Mouse (Mus musculus): Measurements from ENCODE around the gene Crocc2. TPM values are rescaled to one million over a fixed set of nuclear protein-coding genes. Genes with fewer than 3 reads are reported as not detected.

Crocc2 gene
- polyA plus RNA-seq, 1 experiment from 2014 or later, result 0.15 TPM

DNA sequence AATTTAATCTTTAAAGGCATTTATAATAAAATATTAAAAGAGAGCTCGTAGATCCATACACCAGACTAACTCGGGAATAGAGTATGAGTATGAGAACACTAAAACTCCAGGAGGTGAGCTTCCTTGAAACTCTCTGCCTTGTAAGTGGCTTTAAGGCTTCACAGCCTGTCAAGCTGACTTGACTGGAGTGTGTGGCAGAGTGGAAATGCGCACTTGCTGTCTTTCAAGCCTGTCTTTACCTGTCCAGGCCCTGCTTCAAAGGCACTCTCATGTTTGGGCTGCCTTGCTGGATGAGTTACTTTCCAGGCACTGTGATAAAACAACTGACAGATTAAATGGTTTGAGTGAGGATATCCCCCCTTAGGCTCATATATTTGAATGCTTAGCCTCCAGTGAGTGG is 29.4 kb downstream of the Crocc2 start:
- ATAC-seq (ENCODE audit: insufficient read depth, low FRiP score, low TSS enrichment), result no peak
- H3K4me3 ChIP-seq (ENCODE audit: low read depth, low read length), result no peak overlapping the region

DNA sequence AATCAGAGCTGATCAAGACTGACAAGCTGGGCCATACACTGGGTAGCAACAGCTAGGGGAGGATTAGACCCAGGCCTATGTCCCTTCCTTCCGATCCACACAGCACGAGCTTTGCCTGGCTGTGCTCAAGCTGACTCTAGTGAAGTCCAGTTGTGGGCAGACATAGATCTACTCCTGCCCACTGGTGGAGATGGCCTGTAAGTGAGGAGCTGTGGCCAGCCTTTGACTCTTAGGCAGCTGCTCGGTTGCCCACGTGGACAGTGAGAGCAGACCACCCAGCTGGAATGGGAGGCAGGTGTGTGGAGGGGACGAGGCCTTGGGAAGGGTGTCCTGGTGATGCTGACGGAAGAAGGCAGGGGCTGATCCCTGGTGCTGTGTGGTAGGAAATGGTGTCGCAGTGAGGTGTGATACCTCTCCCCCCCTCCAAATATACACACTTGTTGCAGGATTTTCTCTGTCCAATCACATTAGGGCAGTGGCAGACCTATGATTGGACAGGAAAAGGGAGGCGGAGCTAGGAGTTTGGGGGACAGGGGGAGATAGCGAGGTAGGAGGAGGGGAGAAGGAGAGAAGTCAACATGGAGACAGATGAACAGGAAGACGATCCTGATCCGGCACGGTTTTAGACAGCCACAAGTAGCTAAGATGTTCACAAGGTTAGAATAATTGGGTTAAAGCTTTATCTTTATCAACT is 37.9 kb downstream of the Crocc2 start:
- ATAC-seq (ENCODE audit: insufficient read depth, low FRiP score, low TSS enrichment) (no peak), DNase-seq (ENCODE audit: low spot score) (no peak)
- Histone ChIP-seq H3K27me3 (ENCODE audit: control insufficient read depth, insufficient read depth, low read length) (no peaks in the 10 kb centered on the region), H3K4me2 (ENCODE audit: low read depth) (no peak overlapping the region), H3K9me3 (ENCODE audit: control insufficient read depth, low read length) (no peaks in the 10 kb centered on the region), H3K9ac (ENCODE audit: low read length) (no peak overlapping the region), H3K4me3 (ENCODE audit: low read depth, low read length) (no peak overlapping the region), H3K27ac (ENCODE audit: low read depth, low read length) (no peak overlapping the region), H3K36me3 (ENCODE audit: control insufficient read depth, insufficient read depth, low read length) (no peaks in the 10 kb centered on the region), H3K4me1 (ENCODE audit: control insufficient read depth, insufficient read depth, low read length) (no peaks in the 10 kb centered on the region)
- 65% methylated on average over 12 of the region's 12 CpGs for WGBS

More for the DNA sequence above, 29.4 kb downstream of the Crocc2 start:
- H3K9ac ChIP-seq (ENCODE audit: low read length), result no peak overlapping the region
- H3K4me2 ChIP-seq (ENCODE audit: low read depth), result no peak overlapping the region
- H3K4me1 ChIP-seq (ENCODE audit: control insufficient read depth, insufficient read depth, low read length), result no peaks in the 10 kb centered on the region
- WGBS, result 82% methylated on average over 3 of the region's 3 CpGs
- no peaks in the 10 kb centered on the region; the same call in 1 of the 2 replicates for H3K9me3 ChIP-seq (ENCODE audit: control insufficient read depth, low read length)
- H3K36me3 ChIP-seq (ENCODE audit: control insufficient read depth, insufficient read depth, low read length), result no peaks in the 10 kb centered on the region
- H3K27ac ChIP-seq (ENCODE audit: low read depth, low read length), result no peak overlapping the region
- H3K27me3 ChIP-seq (ENCODE audit: control insufficient read depth, insufficient read depth, low read length), result no peaks in the 10 kb centered on the region
- DNase-seq (ENCODE audit: low spot score), result no peak

DNA sequence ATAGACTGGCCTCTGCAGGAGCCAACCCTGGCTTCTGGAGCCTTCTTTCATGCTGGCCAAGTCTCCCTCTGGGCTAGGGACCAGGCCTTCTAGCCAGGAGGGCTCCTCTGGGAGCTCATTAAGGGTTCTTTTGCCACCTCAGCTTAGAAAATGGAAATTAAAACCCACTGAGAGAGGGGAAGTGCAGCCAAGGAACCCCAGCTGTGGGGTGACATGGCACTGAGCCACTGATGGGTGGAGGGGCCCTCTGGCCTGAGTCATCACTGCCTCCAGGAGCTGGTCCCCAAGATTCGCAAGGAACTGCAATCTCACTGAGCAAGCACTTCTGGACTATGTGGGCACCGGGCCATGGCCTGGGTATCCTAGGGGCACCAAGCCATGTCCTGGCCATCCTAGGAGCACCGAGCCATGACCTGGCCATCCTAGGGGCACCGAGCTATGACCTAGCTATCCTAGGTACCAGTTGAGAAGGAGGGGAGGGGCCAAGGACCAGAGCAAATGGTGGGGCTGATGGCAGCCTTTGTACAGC is 39.1 kb downstream of the Crocc2 start:
- WGBS, result 88% methylated on average over 4 of the region's 4 CpGs
- no peak overlapping the region for H3K4me2 ChIP-seq (ENCODE audit: low read depth)
- DNase-seq (ENCODE audit: low spot score), result no peak

DNA sequence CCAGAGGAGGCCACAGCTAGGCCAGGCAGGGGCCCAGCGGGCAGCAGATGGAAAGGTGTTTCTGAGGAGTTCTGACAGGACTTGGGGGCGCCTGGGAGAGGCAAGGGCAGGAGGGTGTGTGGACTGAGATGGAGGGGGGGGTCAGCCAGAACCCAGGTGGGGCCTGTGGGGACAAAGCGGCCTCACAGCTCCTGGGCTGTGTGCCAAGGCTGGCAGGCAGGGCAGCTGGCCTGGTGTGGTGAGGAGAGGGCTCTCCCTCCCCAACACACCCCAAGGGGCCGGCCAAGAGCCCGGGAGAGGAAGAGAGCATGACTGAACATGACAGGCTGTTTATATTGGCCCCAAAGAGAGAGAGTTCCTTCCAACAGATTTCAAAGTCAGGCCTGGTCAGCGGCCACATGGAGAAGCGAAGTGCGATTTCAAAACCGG is 41.7 kb downstream of the Crocc2 start:
- no peak for DNase-seq (ENCODE audit: low spot score)
- no peaks in the 10 kb centered on the region for H3K36me3 ChIP-seq (ENCODE audit: control insufficient read depth, insufficient read depth, low read length)
- H3K9ac ChIP-seq (ENCODE audit: low read length), result no peak overlapping the region
- peaks cover 9% of the 10 kb centered on the region; the same call in 1 of the 2 replicates for H3K4me1 ChIP-seq (ENCODE audit: control insufficient read depth, insufficient read depth, low read length)
- no peak for ATAC-seq (ENCODE audit: insufficient read depth, low FRiP score, low TSS enrichment)
- no peak overlapping the region for H3K27ac ChIP-seq (ENCODE audit: low read depth, low read length)
- no peak overlapping the region for H3K4me2 ChIP-seq (ENCODE audit: low read depth)
- 57% methylated on average over 9 of the region's 9 CpGs for WGBS
- no peak overlapping the region for H3K4me3 ChIP-seq (ENCODE audit: low read depth, low read length)
- no peaks in the 10 kb centered on the region for H3K9me3 ChIP-seq (ENCODE audit: control insufficient read depth, low read length)
- no peaks in the 10 kb centered on the region for H3K27me3 ChIP-seq (ENCODE audit: control insufficient read depth, insufficient read depth, low read length)

More for the DNA sequence above, 39.1 kb downstream of the Crocc2 start:
- Histone ChIP-seq H3K9ac (ENCODE audit: low read length) (no peak overlapping the region), H3K9me3 (ENCODE audit: control insufficient read depth, low read length) (no peaks in the 10 kb centered on the region), H3K36me3 (ENCODE audit: control insufficient read depth, insufficient read depth, low read length) (no peaks in the 10 kb centered on the region), H3K27ac (ENCODE audit: low read depth, low read length) (no peak overlapping the region), H3K27me3 (ENCODE audit: control insufficient read depth, insufficient read depth, low read length) (no peaks in the 10 kb centered on the region), H3K4me1 (ENCODE audit: control insufficient read depth, insufficient read depth, low read length) (no peaks in the 10 kb centered on the region), H3K4me3 (ENCODE audit: low read depth, low read length) (no peak overlapping the region)
- no peak for ATAC-seq (ENCODE audit: insufficient read depth, low FRiP score, low TSS enrichment)

DNA sequence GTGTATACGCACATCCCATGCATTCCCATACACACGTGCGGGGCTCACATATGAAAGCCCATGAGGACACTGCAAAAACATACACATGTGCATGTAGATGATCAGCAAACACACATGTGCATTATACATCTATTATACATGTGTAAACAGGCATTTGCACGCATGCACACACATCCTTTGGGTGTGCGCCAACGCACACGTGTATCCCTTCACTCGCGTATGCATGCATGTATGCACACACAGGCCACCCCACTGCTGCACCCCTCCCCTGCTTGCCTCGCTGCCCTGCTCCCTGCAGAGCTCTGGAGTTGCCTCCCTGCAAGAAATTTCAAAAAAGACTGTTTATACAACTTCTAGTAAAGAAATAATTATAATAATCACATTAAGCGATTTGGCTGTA is 42.5 kb downstream of the Crocc2 start:
- H3K4me2 ChIP-seq (ENCODE audit: low read depth), result no peak overlapping the region
- no peaks in the 10 kb centered on the region for H3K27me3 ChIP-seq (ENCODE audit: control insufficient read depth, insufficient read depth, low read length)
- DNase-seq (ENCODE audit: low spot score) (no peak), ATAC-seq (ENCODE audit: insufficient read depth, low FRiP score, low TSS enrichment) (no peak)
- H3K27ac ChIP-seq (ENCODE audit: low read depth, low read length), result no peak overlapping the region
- no peak overlapping the region for H3K9ac ChIP-seq (ENCODE audit: low read length)
- 87% methylated on average over 11 of the region's 11 CpGs for WGBS
- no peak overlapping the region for H3K4me3 ChIP-seq (ENCODE audit: low read depth, low read length)
- no peaks in the 10 kb centered on the region for H3K9me3 ChIP-seq (ENCODE audit: control insufficient read depth, low read length)
- peaks cover 9% of the 10 kb centered on the region; the same call in 1 of the 2 replicates for H3K4me1 ChIP-seq (ENCODE audit: control insufficient read depth, insufficient read depth, low read length)
- no peaks in the 10 kb centered on the region for H3K36me3 ChIP-seq (ENCODE audit: control insufficient read depth, insufficient read depth, low read length)

DNA sequence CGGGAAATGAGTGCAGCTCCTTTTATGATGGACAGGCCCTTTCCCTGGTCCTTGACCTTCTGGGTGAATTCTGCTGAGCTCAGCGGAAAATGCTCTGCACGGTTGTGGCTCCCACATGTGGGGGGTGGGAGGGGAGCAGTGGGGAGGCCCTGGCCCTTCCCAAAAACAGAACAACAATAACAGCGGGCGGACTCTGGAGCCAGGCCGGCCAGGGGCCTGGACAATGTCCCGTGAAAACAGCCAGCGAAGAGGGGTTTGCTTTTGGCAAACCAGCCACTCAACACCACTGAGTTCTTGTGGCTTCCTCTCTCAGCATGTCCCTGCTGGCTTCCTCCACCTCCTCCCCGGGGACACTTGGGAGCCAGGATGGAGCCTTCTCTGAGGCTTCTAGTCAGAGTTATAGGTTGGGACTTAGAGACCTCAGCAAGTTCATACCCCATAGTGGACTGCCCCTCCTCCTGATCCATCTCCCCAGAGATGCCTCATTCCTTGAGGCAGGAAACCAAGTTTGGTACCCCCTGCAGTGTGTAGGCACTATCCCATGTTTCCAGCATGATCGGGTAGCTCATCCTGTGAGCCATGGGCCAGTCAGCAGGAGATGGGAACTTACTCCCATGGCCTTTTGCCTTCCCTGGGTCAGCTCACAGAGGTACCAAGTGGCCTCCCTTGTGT is 43.2 kb downstream of the Crocc2 start:
- H3K4me3 ChIP-seq (ENCODE audit: low read depth, low read length), result no peak overlapping the region
- H3K9ac ChIP-seq (ENCODE audit: low read length), result no peak overlapping the region
- H3K9me3 ChIP-seq (ENCODE audit: control insufficient read depth, low read length), result no peaks in the 10 kb centered on the region
- H3K27me3 ChIP-seq (ENCODE audit: control insufficient read depth, insufficient read depth, low read length), result no peaks in the 10 kb centered on the region
- H3K4me1 ChIP-seq (ENCODE audit: control insufficient read depth, insufficient read depth, low read length), result peaks cover 9% of the 10 kb centered on the region; the same call in 1 of the 2 replicates
- ATAC-seq (ENCODE audit: insufficient read depth, low FRiP score, low TSS enrichment) (no peak), DNase-seq (ENCODE audit: low spot score) (no peak)
- WGBS, result 49% methylated on average over 10 of the region's 10 CpGs
- no peak overlapping the region for H3K27ac ChIP-seq (ENCODE audit: low read depth, low read length)
- no peak overlapping the region for H3K4me2 ChIP-seq (ENCODE audit: low read depth)
- H3K36me3 ChIP-seq (ENCODE audit: control insufficient read depth, insufficient read depth, low read length), result no peaks in the 10 kb centered on the region

DNA sequence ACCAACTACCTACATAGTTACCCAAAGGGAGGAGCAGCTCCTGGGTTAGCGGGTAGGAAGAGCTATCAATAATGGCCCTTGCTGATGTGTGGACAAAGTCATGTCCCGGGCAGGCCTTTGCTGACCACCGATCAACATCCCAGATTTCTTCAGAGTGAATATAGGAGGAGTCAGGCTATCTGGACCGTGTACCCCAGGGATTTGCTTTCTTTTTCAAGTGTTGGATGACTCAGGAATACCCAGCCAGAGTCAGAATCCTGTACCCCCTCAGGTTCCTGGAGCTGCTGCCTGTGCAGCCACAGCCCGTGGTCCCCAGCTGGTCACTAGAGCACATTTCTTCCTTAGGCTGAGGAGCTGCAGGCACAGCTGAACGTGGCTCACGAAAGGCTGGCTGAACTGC is 43.9 kb downstream of the Crocc2 start:
- no peak overlapping the region for H3K27ac ChIP-seq (ENCODE audit: low read depth, low read length)
- no peaks in the 10 kb centered on the region for H3K36me3 ChIP-seq (ENCODE audit: control insufficient read depth, insufficient read depth, low read length)
- no peak overlapping the region for H3K4me3 ChIP-seq (ENCODE audit: low read depth, low read length)
- WGBS, result 86% methylated on average over 7 of the region's 7 CpGs
- H3K4me2 ChIP-seq (ENCODE audit: low read depth), result no peak overlapping the region
- no peak overlapping the region for H3K9ac ChIP-seq (ENCODE audit: low read length)
- no peaks in the 10 kb centered on the region for H3K9me3 ChIP-seq (ENCODE audit: control insufficient read depth, low read length)
- no peak for ATAC-seq (ENCODE audit: insufficient read depth, low FRiP score, low TSS enrichment)
- H3K27me3 ChIP-seq (ENCODE audit: control insufficient read depth, insufficient read depth, low read length), result no peaks in the 10 kb centered on the region
- peaks cover 9% of the 10 kb centered on the region; the same call in 1 of the 2 replicates for H3K4me1 ChIP-seq (ENCODE audit: control insufficient read depth, insufficient read depth, low read length)
- no peak for DNase-seq (ENCODE audit: low spot score)

DNA sequence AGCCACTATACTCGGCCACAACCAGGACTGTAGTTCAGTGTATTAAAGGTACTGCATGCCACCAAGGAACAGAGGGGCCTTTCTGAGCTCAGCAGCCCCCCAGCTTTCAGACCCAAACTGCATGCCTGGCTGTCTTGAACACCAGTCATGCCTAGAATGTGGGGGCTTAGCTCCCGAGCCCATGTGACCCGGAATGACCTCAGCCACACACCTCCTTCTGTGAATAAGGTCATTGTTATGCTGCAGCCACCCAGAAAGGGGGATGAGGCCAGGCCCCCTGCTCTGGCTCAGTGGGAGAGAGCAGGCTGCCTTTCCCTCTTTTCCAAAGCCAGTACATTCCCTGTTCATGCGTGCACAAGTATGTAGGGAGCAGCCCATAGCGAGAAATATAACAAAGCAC is 46.1 kb downstream of the Crocc2 start:
- WGBS, result 28% methylated on average over 5 of the region's 5 CpGs
- H3K4me3 ChIP-seq (ENCODE audit: low read depth, low read length), result no peak overlapping the region
- H3K9me3 ChIP-seq (ENCODE audit: control insufficient read depth, low read length), result no peaks in the 10 kb centered on the region
- H3K36me3 ChIP-seq (ENCODE audit: control insufficient read depth, insufficient read depth, low read length), result no peaks in the 10 kb centered on the region
- no peak for DNase-seq (ENCODE audit: low spot score)
- no peaks in the 10 kb centered on the region for H3K27me3 ChIP-seq (ENCODE audit: control insufficient read depth, insufficient read depth, low read length)
- no peak overlapping the region for H3K4me2 ChIP-seq (ENCODE audit: low read depth)
- H3K27ac ChIP-seq (ENCODE audit: low read depth, low read length), result no peak overlapping the region
- H3K9ac ChIP-seq (ENCODE audit: low read length), result peak overlapping the region; percentile 9; the same call in 1 of the 2 replicates
- H3K4me1 ChIP-seq (ENCODE audit: control insufficient read depth, insufficient read depth, low read length), result peaks cover 9% of the 10 kb centered on the region; the same call in 1 of the 2 replicates
- no peak for ATAC-seq (ENCODE audit: insufficient read depth, low FRiP score, low TSS enrichment)
